Mouse (Mus musculus): ENCODE results near the gene Tbc1d30. TPM values are rescaled to one million over a fixed set of nuclear protein-coding genes. Genes with fewer than 3 reads are reported as not detected.

Tbc1d30 gene
- polyA plus RNA-seq, 1 experiment from 2014 or later: 1.3 TPM

DNA sequence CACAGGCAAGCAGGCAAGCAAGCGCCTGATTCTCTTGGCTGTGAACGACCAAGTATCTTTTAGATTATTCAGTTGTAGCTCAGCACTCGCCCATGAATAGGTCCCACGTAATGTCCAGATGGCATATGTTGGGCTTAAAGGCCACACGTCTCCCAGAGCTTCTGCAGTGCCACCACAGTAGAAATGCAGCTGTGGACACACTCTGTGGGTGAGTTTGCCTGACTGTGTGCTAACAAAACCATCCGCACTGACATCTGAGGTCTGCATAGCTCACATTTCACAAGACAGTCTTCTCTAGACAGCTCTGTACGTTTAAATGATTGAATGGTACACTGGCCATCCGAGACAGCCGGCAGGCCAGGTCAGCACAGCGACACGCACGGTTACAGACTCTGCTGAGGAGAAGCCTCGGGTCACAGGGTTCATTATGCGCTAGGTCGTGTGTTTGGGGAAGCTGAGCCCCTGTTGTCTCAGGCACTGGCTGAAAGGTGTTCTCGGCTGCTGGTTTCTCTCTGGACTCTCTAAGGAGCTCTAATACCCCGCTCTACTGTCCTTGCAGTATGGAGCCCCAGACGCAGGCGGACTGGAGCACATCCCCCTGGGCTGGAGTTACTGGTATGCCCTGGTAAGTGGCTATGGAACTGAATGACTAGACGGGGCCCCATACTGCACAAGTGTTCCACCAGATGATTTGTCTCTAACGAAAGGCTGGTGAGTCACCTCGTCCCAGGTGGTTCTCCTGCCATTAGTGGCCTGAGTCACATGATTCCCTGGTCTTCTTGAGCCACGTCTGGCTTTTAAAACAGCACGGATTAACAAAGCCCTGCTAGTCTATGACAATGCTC is 24.8 kb upstream of the Tbc1d30 start:
- H3K9me3 ChIP-seq: no peaks in the 10 kb centered on the region
- WGBS: 78% methylated on average over 24 of the region's 24 CpGs
- H3K27me3 ChIP-seq (ENCODE audit: insufficient read depth, poor library complexity, severe bottlenecking): no peaks in the 10 kb centered on the region
- H3K4me3 ChIP-seq: no peak overlapping the region
- no peak overlapping the region for H3K27ac ChIP-seq
- peaks cover 87% of the 10 kb centered on the region for H3K36me3 ChIP-seq
- DNase-seq (ENCODE audit: low spot score): no peak
- peaks cover 11% of the 10 kb centered on the region for H3K4me1 ChIP-seq

- peaks cover 87% of the 10 kb centered on the region for H3K36me3 ChIP-seq
- no peak for DNase-seq (ENCODE audit: low spot score)
- H3K4me3 ChIP-seq: no peak overlapping the region
- H3K9me3 ChIP-seq: no peaks in the 10 kb centered on the region
- H3K27me3 ChIP-seq (ENCODE audit: insufficient read depth, poor library complexity, severe bottlenecking): no peaks in the 10 kb centered on the region
- 78% methylated on average over 17 of the region's 17 CpGs for WGBS
- H3K4me1 ChIP-seq: peaks cover 11% of the 10 kb centered on the region
- no peak overlapping the region for H3K27ac ChIP-seq
Measured at GRCm38 (mm10) chr10:121374693-121375620, 23.9 kb upstream of the Tbc1d30 start.

GRCm38 (mm10) chr10:121374013-121374412 is 22.9 kb upstream of the Tbc1d30 start:
- whole genome bisulfite sequencing: 85% methylated on average over 12 of the region's 12 CpGs
- Histone ChIP-seq H3K27ac (no peak overlapping the region), H3K27me3 (ENCODE audit: insufficient read depth, poor library complexity, severe bottlenecking) (no peaks in the 10 kb centered on the region), H3K4me3 (no peak overlapping the region), H3K36me3 (peaks cover 83% of the 10 kb centered on the region), H3K4me1 (peaks cover 11% of the 10 kb centered on the region), H3K9me3 (no peaks in the 10 kb centered on the region)
- no peak for DNase-seq (ENCODE audit: low spot score)

- no peak overlapping the region for H3K27ac ChIP-seq
- DNase-seq (ENCODE audit: low spot score): no peak
- peaks cover 21% of the 10 kb centered on the region for H3K4me1 ChIP-seq
- no peaks in the 10 kb centered on the region for H3K27me3 ChIP-seq (ENCODE audit: insufficient read depth, poor library complexity, severe bottlenecking)
- H3K36me3 ChIP-seq: peaks cover 58% of the 10 kb centered on the region
- no peak overlapping the region for H3K4me3 ChIP-seq
- 87% methylated on average over 6 of the region's 6 CpGs for WGBS
- H3K9me3 ChIP-seq: no peaks in the 10 kb centered on the region
Measured at GRCm38 (mm10) chr10:121370777-121371176, 19.7 kb upstream of the Tbc1d30 start.

GRCm38 (mm10) chr10:121368783-121369465 is 17.8 kb upstream of the Tbc1d30 start:
- peaks cover 40% of the 10 kb centered on the region for H3K36me3 ChIP-seq
- no peaks in the 10 kb centered on the region for H3K27me3 ChIP-seq (ENCODE audit: insufficient read depth, poor library complexity, severe bottlenecking)
- no peak overlapping the region for H3K27ac ChIP-seq
- 88% methylated on average over 18 of the region's 18 CpGs for WGBS
- no peak overlapping the region for H3K4me3 ChIP-seq
- DNase-seq (ENCODE audit: low spot score): no peak
- no peaks in the 10 kb centered on the region for H3K9me3 ChIP-seq
- peaks cover 18% of the 10 kb centered on the region for H3K4me1 ChIP-seq

DNA sequence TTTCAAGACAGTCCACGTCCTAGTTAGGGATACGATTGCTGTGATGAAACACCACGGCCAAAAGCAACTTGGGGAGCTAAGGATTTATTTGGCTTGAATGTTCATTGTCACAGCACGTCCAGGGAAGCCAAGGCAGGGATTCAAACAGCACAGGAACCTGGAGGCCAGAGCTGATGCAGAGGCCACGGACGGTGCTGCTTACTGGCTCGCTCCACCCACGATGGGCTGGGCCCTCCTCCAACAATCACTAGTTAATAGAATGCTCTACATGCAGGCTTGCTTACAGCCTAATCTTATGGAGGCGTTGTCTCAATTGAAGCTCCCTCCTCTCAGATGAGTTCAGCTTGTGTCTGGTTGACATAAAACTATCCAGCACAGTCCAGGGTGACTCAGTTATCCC is 16.7 kb upstream of the Tbc1d30 start:
- DNase-seq (ENCODE audit: low spot score): no peak
- Histone ChIP-seq H3K9me3 (no peaks in the 10 kb centered on the region), H3K4me3 (no peak overlapping the region), H3K36me3 (peaks cover 31% of the 10 kb centered on the region), H3K27me3 (ENCODE audit: insufficient read depth, poor library complexity, severe bottlenecking) (no peaks in the 10 kb centered on the region), H3K27ac (no peak overlapping the region), H3K4me1 (peaks cover 18% of the 10 kb centered on the region)
- 92% methylated on average over 9 of the region's 9 CpGs for WGBS

DNA sequence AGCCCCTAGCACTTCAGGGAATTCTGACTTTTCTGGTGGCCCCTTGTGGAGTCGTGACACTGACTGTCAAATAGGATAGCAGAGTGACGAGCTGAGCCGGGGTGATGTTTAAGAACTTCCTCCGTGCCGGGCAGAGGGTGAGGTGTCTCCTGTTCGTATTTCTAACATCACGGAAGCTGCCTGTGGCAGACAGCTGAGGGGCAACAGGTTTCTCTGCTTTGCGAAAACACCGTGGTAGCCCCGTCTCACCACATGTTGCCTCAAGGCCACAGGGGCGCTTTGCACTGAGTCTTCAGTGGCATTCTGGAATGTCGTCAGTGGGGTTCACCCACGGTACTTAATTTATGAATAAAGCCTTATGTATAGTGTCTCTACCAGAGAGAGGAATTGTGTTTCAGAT is 16.2 kb upstream of the Tbc1d30 start:
- Histone ChIP-seq H3K4me1 (peaks cover 18% of the 10 kb centered on the region), H3K36me3 (peaks cover 31% of the 10 kb centered on the region), H3K27me3 (ENCODE audit: insufficient read depth, poor library complexity, severe bottlenecking) (no peaks in the 10 kb centered on the region), H3K4me3 (no peak overlapping the region), H3K27ac (no peak overlapping the region), H3K9me3 (no peaks in the 10 kb centered on the region)
- DNase-seq (ENCODE audit: low spot score): no peak
- WGBS: 82% methylated on average over 13 of the region's 13 CpGs

DNA sequence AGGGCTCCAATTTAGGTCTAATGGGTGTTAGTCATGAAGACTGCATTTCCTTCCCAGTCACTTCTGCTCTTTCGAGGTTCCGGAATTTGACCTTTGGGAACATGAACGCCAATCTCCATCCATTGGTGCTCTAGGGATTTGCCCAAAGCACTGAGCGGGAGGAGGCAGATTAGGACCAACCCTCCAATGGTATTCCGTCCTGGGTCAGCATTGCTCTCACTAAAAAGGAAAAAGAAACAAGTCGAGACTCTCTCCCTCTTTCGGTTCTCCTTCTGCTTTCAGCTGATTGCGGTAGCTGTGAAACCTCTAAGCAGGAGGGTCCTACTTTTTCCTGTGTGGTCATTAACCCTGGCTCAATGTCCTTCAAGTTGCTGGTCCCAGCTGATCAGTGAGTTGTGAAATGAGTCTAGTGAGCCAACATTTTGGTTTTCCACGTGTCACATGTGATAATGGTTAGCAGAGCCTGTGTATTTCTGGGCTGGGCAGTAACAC is 14.7 kb upstream of the Tbc1d30 start:
- 12% methylated on average over 9 of the region's 9 CpGs for WGBS
- no peaks in the 10 kb centered on the region for H3K27me3 ChIP-seq (ENCODE audit: insufficient read depth, poor library complexity, severe bottlenecking)
- H3K4me3 ChIP-seq: peak overlapping the region; percentile 94
- H3K4me1 ChIP-seq: peaks cover 18% of the 10 kb centered on the region
- H3K27ac ChIP-seq: no peak overlapping the region
- DNase-seq (ENCODE audit: low spot score): no peak
- no peaks in the 10 kb centered on the region for H3K9me3 ChIP-seq
- H3K36me3 ChIP-seq: peaks cover 20% of the 10 kb centered on the region

GRCm38 (mm10) chr10:121364801-121365564 is 13.9 kb upstream of the Tbc1d30 start, which contains the start of gene Gns:
Gns (plus strand) TSS chr10:121365090.
- peak; percentile 97 for DNase-seq (ENCODE audit: low spot score)
- Histone ChIP-seq H3K4me1 (peaks cover 18% of the 10 kb centered on the region), H3K36me3 (peaks cover 11% of the 10 kb centered on the region), H3K9me3 (no peaks in the 10 kb centered on the region), H3K27ac (peak within 1 kb of the TSS; percentile 91), H3K4me3 (peak within 1 kb of the TSS; percentile 94), H3K27me3 (ENCODE audit: insufficient read depth, poor library complexity, severe bottlenecking) (no peaks in the 10 kb centered on the region)
- WGBS: under 1% methylated on average over 72 of the region's 72 CpGs

- peaks cover 6% of the 10 kb centered on the region for H3K36me3 ChIP-seq
- peak overlapping the region; percentile 94 for H3K4me3 ChIP-seq
- H3K4me1 ChIP-seq: peaks cover 18% of the 10 kb centered on the region
- 28% methylated on average over 15 of the region's 15 CpGs for WGBS
- peak; percentile 46 for DNase-seq (ENCODE audit: low spot score)
- H3K27me3 ChIP-seq (ENCODE audit: insufficient read depth, poor library complexity, severe bottlenecking): no peaks in the 10 kb centered on the region
- H3K27ac ChIP-seq: peak overlapping the region; percentile 91
- no peaks in the 10 kb centered on the region for H3K9me3 ChIP-seq
Measured at GRCm38 (mm10) chr10:121364306-121364705, 13.2 kb upstream of the Tbc1d30 start.

- Histone ChIP-seq H3K36me3 (peaks cover 6% of the 10 kb centered on the region), H3K4me1 (peaks cover 18% of the 10 kb centered on the region), H3K9me3 (no peaks in the 10 kb centered on the region), H3K27me3 (ENCODE audit: insufficient read depth, poor library complexity, severe bottlenecking) (0 out of 2 replicates have a peak, but pooled peaks cover 4% of the 10 kb centered on the region), H3K27ac (no peak overlapping the region), H3K4me3 (no peak overlapping the region)
- peak; percentile 52 for DNase-seq (ENCODE audit: low spot score)
- 76% methylated on average over 8 of the region's 8 CpGs for WGBS
Measured at GRCm38 (mm10) chr10:121363201-121363600, 12.1 kb upstream of the Tbc1d30 start.

DNA sequence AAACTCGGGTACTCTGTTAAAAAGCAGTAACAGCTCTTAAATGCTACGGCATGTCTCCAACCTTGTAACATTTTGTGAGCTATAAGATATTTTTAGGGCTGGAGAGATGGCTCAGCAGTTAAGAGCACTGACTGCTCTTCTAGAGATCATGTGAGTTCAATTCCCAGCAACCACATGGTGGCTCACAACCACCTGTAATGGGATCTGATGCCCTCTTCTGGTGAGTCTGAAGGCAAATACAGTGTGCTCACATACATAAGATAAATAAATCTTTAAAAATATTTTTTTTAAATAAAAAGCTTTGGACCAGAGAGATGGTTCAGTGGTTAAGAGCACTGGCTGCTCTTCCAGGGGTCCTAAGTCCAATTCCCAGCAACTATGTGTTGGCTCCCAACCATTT is 9.3 kb upstream of the Tbc1d30 start:
- no peak for DNase-seq (ENCODE audit: low spot score)
- Histone ChIP-seq H3K36me3 (no peaks in the 10 kb centered on the region), H3K9me3 (no peaks in the 10 kb centered on the region), H3K4me3 (no peak overlapping the region), H3K27ac (no peak overlapping the region), H3K27me3 (ENCODE audit: insufficient read depth, poor library complexity, severe bottlenecking) (0 out of 2 replicates have a peak, but pooled peaks cover 4% of the 10 kb centered on the region), H3K4me1 (peaks cover 4% of the 10 kb centered on the region)
- 81% methylated on average over 2 of the region's 2 CpGs for WGBS
